Mouse (Mus musculus) colon, adult 2 months (tissue): Measurements from ENCODE around the gene Arl2bp. TPM values are rescaled to one million over a fixed set of nuclear protein-coding genes. Genes with fewer than 3 reads are reported as not detected.

ENCODE experiments used
- polyA plus RNA-seq: library from polyadenylated mRNA; depleted of rRNA; stranded (reverse); fragments of >200 nt; gene quantifications from 2 replicates; pipeline ENCODE4 v1.2.3, GENCODE M21; 2012; rRNA removed

The Arl2bp gene
- 84.3 and 113 TPM in 2 replicates for polyA plus RNA-seq

GRCm38 (mm10) chr8:94666456-94667308 lies at the start of gene Arl2bp:
Gene Arl2bp (plus strand): TSS chr8:94666600.

GRCm38 (mm10) chr8:94695994-94696384 lies 29.6 kb downstream of the Arl2bp start, which contains the start of gene Pllp:
Gene Pllp (minus strand): TSS chr8:94696278.

Other genes with a start within 250 kb of the Arl2bp start
- gene Nlrc5, start 232.2 kb upstream of the Arl2bp start, polyA plus RNA-seq = 1.9 and 2.1 TPM in 2 replicates
- gene Cpne2, start 133.6 kb upstream of the Arl2bp start, polyA plus RNA-seq = 83.8 and 97.5 TPM in 2 replicates
- 5.7 and 7.2 TPM in 2 replicates for gene Rspry1, start 64.7 kb upstream of the Arl2bp start, polyA plus RNA-seq
- 21.2 and 24.3 TPM in 2 replicates for gene Fam192a, start 64.6 kb upstream of the Arl2bp start, polyA plus RNA-seq
- 304 and 413 TPM in 2 replicates for gene Pllp, start 29.7 kb downstream of the Arl2bp start, polyA plus RNA-seq
- gene Ccl22, start 79.0 kb downstream of the Arl2bp start, polyA plus RNA-seq = 1.7 and 2.2 TPM in 2 replicates
- 164 and 188 TPM in 2 replicates for gene Cx3cl1, start 105.4 kb downstream of the Arl2bp start, polyA plus RNA-seq
- gene Ccl17, start 143.9 kb downstream of the Arl2bp start, polyA plus RNA-seq = 0.88 TPM in 1 of 2 replicates, not detected in the other
- 374 and 469 TPM in 2 replicates for gene Coq9, start 171.7 kb downstream of the Arl2bp start, polyA plus RNA-seq
- gene Ciapin1, start 171.8 kb downstream of the Arl2bp start, polyA plus RNA-seq = 47.1 and 48.1 TPM in 2 replicates
- 56.7 and 94.8 TPM in 2 replicates for gene Polr2c, start 190.8 kb downstream of the Arl2bp start, polyA plus RNA-seq
- gene Dok4, start 209.7 kb downstream of the Arl2bp start, polyA plus RNA-seq = 145 and 155 TPM in 2 replicates